Mouse (Mus musculus) neural tube, embryonic 11.5 days (tissue): Measurements from ENCODE around the gene Xk. TPM values are rescaled to one million over a fixed set of nuclear protein-coding genes. Genes with fewer than 3 reads are reported as not detected.
"Not testable (repeated sequence)": the region's sequence is repeated elsewhere in the genome, so short reads cannot be mapped to it uniquely, and the experiment has no call there.

ENCODE experiments used
- ATAC-seq: fragments of 200-750 bp; cut with Nextera tagmentation; 2 replicates; pipeline ENCODE4 v1.8.0; 2017; ENCODE audit warnings: moderate number of reproducible peaks, mild to moderate bottlenecking, moderate TSS enrichment, moderate library complexity; ENCODE audit not compliant: insufficient read depth, low FRiP score, low TSS enrichment
- DNase-seq: peaks from one replicate; pipeline ENCODE4 v3.0.0-alpha.2; 2015; ENCODE audit warnings: low spot score
- H3K27ac ChIP-seq: fragments of 300-500 bp; sonication (generic); 2 replicates; pipeline ENCODE4 v1.5.1; 2014; ENCODE audit warnings: low read depth, mild to moderate bottlenecking, low read length
- H3K27me3 ChIP-seq: fragments of 300-500 bp; sonication (generic); 2 replicates; pipeline ENCODE4 v1.6.1; 2014; ENCODE audit warnings: mild to moderate bottlenecking, low read length, mixed read lengths; ENCODE audit not compliant: control insufficient read depth, insufficient read depth
- H3K36me3 ChIP-seq: fragments of 300-500 bp; sonication (generic); 2 replicates; pipeline ENCODE4 v1.6.1; 2014; ENCODE audit warnings: mild to moderate bottlenecking, low read length, moderate library complexity, mixed read lengths; ENCODE audit not compliant: control insufficient read depth, insufficient read depth
- H3K4me1 ChIP-seq: fragments of 300-500 bp; sonication (generic); 2 replicates; pipeline ENCODE4 v1.6.1; 2014; ENCODE audit warnings: low read length, mixed read lengths; ENCODE audit not compliant: control insufficient read depth, insufficient read depth
- H3K4me2 ChIP-seq: fragments of 300-500 bp; sonication (generic); 2 replicates; pipeline ENCODE4 v1.6.1; 2014; ENCODE audit warnings: low read depth, mild to moderate bottlenecking, moderate library complexity
- H3K4me3 ChIP-seq: fragments of 300-500 bp; sonication (generic); 2 replicates; pipeline ENCODE4 v1.5.1; 2014; ENCODE audit warnings: low read depth, low read length
- H3K9ac ChIP-seq: fragments of 300-500 bp; sonication (generic); 2 replicates; pipeline ENCODE4 v1.6.1; 2014; ENCODE audit warnings: mild to moderate bottlenecking, low read length
- H3K9me3 ChIP-seq: fragments of 300-500 bp; sonication (generic); 2 replicates; pipeline ENCODE4 v1.6.1; 2016; ENCODE audit warnings: low read length; ENCODE audit not compliant: control insufficient read depth
- WGBS: fragments of 180-500 bp; shearing (Covaris S2); extraction: QIAGEN DNeasy Blood & Tissue Kit; methylation state at CpG from one replicate; pipeline ENCODE4 v1.1.7; 2014; 5-methylcytosine and 5-hydroxymethylcytosine counted together
- polyA plus RNA-seq: library from polyadenylated mRNA; unstranded; fragments of >200 nt; fragmentation: Nextera tagmentation; extraction: Ambion mirVana; gene quantifications from 2 replicates; pipeline ENCODE4 v1.2.1, GENCODE M21; 2014

Gene Xk
- polyA plus RNA-seq, 1 experiment from 2014 or later, result 3.4 TPM

GRCm38 (mm10) chrX:9256766-9257165, 15.8 kb upstream of the Xk start, which contains the start of gene Gm14862:
Gene Gm14862, minus strand, starts transcription at chrX:9256899.
- H3K4me1 ChIP-seq, result no peaks in the 10 kb centered on the region
- H3K27ac ChIP-seq, result no peak within 1 kb of the TSS
- no peak for DNase-seq
- WGBS, result 88% methylated on average over 5 of the region's 5 CpGs
- ATAC-seq, result no peak
- H3K9me3 ChIP-seq, result no peaks in the 10 kb centered on the region
- H3K27me3 ChIP-seq, result no peaks in the 10 kb centered on the region
- H3K4me2 ChIP-seq, result no peak within 1 kb of the TSS
- H3K4me3 ChIP-seq, result no peak within 1 kb of the TSS
- no peak within 1 kb of the TSS for H3K9ac ChIP-seq
- H3K36me3 ChIP-seq, result no peaks in the 10 kb centered on the region

- no peak overlapping the region for H3K9ac ChIP-seq
- no peak overlapping the region for H3K27ac ChIP-seq
- no peaks in the 10 kb centered on the region for H3K27me3 ChIP-seq
- ATAC-seq (no peak), DNase-seq (no peak)
- no peaks in the 10 kb centered on the region for H3K4me1 ChIP-seq
- 92% methylated on average over 7 of the region's 7 CpGs for WGBS
- no peak overlapping the region for H3K4me2 ChIP-seq
- no peaks in the 10 kb centered on the region for H3K36me3 ChIP-seq
- H3K9me3 ChIP-seq, result no peaks in the 10 kb centered on the region
- H3K4me3 ChIP-seq, result no peak overlapping the region
Measured at GRCm38 (mm10) chrX:9257831-9258230, 14.7 kb upstream of the Xk start.

GRCm38 (mm10) chrX:9259267-9259666, 13.3 kb upstream of the Xk start:
- Histone ChIP-seq H3K9me3 (no peaks in the 10 kb centered on the region), H3K4me1 (no peaks in the 10 kb centered on the region), H3K27ac (no peak overlapping the region), H3K4me3 (no peak overlapping the region), H3K9ac (no peak overlapping the region), H3K4me2 (no peak overlapping the region), H3K27me3 (no peaks in the 10 kb centered on the region), H3K36me3 (no peaks in the 10 kb centered on the region)
- ATAC-seq, result no peak
- WGBS, result 90% methylated on average over 1 of the region's 1 CpGs
- no peak for DNase-seq

GRCm38 (mm10) chrX:9271112-9271511, 1.4 kb upstream of the Xk start:
- DNase-seq (no peak), ATAC-seq (no peak)
- Histone ChIP-seq H3K9me3 (no peaks in the 10 kb centered on the region), H3K9ac (no peak overlapping the region), H3K36me3 (no peaks in the 10 kb centered on the region), H3K4me2 (no peak overlapping the region), H3K4me1 (no peaks in the 10 kb centered on the region), H3K4me3 (no peak overlapping the region), H3K27me3 (no peaks in the 10 kb centered on the region), H3K27ac (no peak overlapping the region)
- 73% methylated on average over 3 of the region's 3 CpGs for WGBS

- Histone ChIP-seq H3K9ac (no peak overlapping the region), H3K36me3 (no peaks in the 10 kb centered on the region), H3K9me3 (no peaks in the 10 kb centered on the region), H3K4me3 (peak overlapping the region; percentile 52), H3K27me3 (no peaks in the 10 kb centered on the region), H3K27ac (no peak overlapping the region), H3K4me2 (peak overlapping the region; percentile 43), H3K4me1 (no peaks in the 10 kb centered on the region)
- ATAC-seq (no peak), DNase-seq (no peak)
- 28% methylated on average over 8 of the region's 8 CpGs for WGBS
Measured at GRCm38 (mm10) chrX:9271947-9272459, 553 bp upstream of the Xk start.

GRCm38 (mm10) chrX:9273377-9274002, 934 bp downstream of the Xk start:
- 60% methylated on average over 12 of the region's 12 CpGs for WGBS
- peak overlapping the region; percentile 52 for H3K4me3 ChIP-seq
- H3K27me3 ChIP-seq, result no peaks in the 10 kb centered on the region
- H3K9ac ChIP-seq, result no peak overlapping the region; the same call in 1 of the 2 replicates
- no peak overlapping the region for H3K27ac ChIP-seq
- no peak for ATAC-seq
- DNase-seq, result no peak
- H3K4me2 ChIP-seq, result peak overlapping the region; percentile 43
- no peaks in the 10 kb centered on the region for H3K36me3 ChIP-seq
- no peaks in the 10 kb centered on the region for H3K9me3 ChIP-seq
- no peaks in the 10 kb centered on the region for H3K4me1 ChIP-seq

- Histone ChIP-seq H3K4me3 (no peak overlapping the region), H3K9me3 (no peaks in the 10 kb centered on the region), H3K9ac (no peak overlapping the region), H3K36me3 (no peaks in the 10 kb centered on the region), H3K27me3 (no peaks in the 10 kb centered on the region), H3K27ac (no peak overlapping the region), H3K4me2 (no peak overlapping the region), H3K4me1 (no peaks in the 10 kb centered on the region)
- ATAC-seq, result no peak
- WGBS, result 80% methylated on average over 8 of the region's 8 CpGs
- DNase-seq, result no peak
Measured at GRCm38 (mm10) chrX:9274321-9274720, 1.8 kb downstream of the Xk start.

GRCm38 (mm10) chrX:9283464-9283863, 10.9 kb downstream of the Xk start, which contains the start of gene H2al1m:
Gene H2al1m, plus strand, starts transcription at chrX:9283764.
- DNase-seq, H3K27me3 ChIP-seq, H3K9ac ChIP-seq, H3K4me2 ChIP-seq, H3K9me3 ChIP-seq, H3K4me3 ChIP-seq, H3K36me3 ChIP-seq, H3K27ac ChIP-seq, ATAC-seq, H3K4me1 ChIP-seq: not testable (repeated sequence)
- no CpG with 5 or more reads among the region's 1 CpGs for WGBS

GRCm38 (mm10) chrX:9293140-9293829, 20.7 kb downstream of the Xk start:
- DNase-seq, H3K9ac ChIP-seq, H3K27ac ChIP-seq, H3K4me3 ChIP-seq, H3K4me1 ChIP-seq, H3K27me3 ChIP-seq, ATAC-seq, H3K36me3 ChIP-seq, H3K9me3 ChIP-seq, H3K4me2 ChIP-seq: not testable (repeated sequence)
- 86% methylated on average over 3 of the region's 4 CpGs for WGBS
